Mouse (Mus musculus) bone marrow macrophage, adult 2 months (primary cell): ENCODE measurements around the gene Vav2. TPM values are rescaled to one million over a fixed set of nuclear protein-coding genes. Genes with fewer than 3 reads are reported as not detected.

Experiments
- H3K27ac ChIP-seq: 2 replicates; pipeline ENCODE4 v1.5.1; 2012; ENCODE audit warnings: low read depth, low read length; ENCODE audit not compliant: insufficient read depth
- H3K4me1 ChIP-seq: 2 replicates; pipeline ENCODE4 v1.6.1; 2012; ENCODE audit warnings: low read length; ENCODE audit not compliant: control insufficient read depth, insufficient read depth
- H3K4me3 ChIP-seq: 2 replicates; pipeline ENCODE4 v1.5.1; 2012; ENCODE audit warnings: mild to moderate bottlenecking, low read length, moderate library complexity; ENCODE audit not compliant: insufficient read depth
- CTCF ChIP-seq: IDR thresholded peaks from 2 replicates; pipeline ENCODE4 v1.5.1; 2012; ENCODE audit warnings: low read depth, mild to moderate bottlenecking, low read length, moderate library complexity
- POLR2A ChIP-seq: IDR thresholded peaks from 2 replicates; pipeline ENCODE4 v1.6.1; 2012; ENCODE audit warnings: mild to moderate bottlenecking, low read depth, low read length, borderline replicate concordance
- polyA plus RNA-seq: library from polyadenylated mRNA; stranded (reverse); fragments of >200 nt; gene quantifications from 2 replicates; pipeline ENCODE4 v1.2.4, GENCODE M21; 2012; ENCODE audit not compliant: missing spikeins, insufficient read depth, insufficient read length

Vav2 gene
- polyA plus RNA-seq, 1 experiment, result 16.3 TPM

- H3K4me3 ChIP-seq, result no peak overlapping the region
- H3K4me1 ChIP-seq, result no peaks in the 10 kb centered on the region
- H3K27ac ChIP-seq, result no peak overlapping the region
- no peak for TF ChIP-seq POLR2A
Measured at GRCm38 (mm10) chr2:27394158-27394832, 32.5 kb downstream of the Vav2 start.

GRCm38 (mm10) chr2:27392278-27392677 is 34.6 kb downstream of the Vav2 start:
- no peak overlapping the region for H3K27ac ChIP-seq
- H3K4me3 ChIP-seq, result no peak overlapping the region
- 0 out of 2 replicates have a peak, but pooled peaks cover 4% of the 10 kb centered on the region for H3K4me1 ChIP-seq
- TF ChIP-seq CTCF, result no peak
- no peak for TF ChIP-seq POLR2A

- Histone ChIP-seq H3K4me3 (no peak overlapping the region), H3K27ac (no peak overlapping the region), H3K4me1 (0 out of 2 replicates have a peak, but pooled peaks cover 4% of the 10 kb centered on the region)
- no peak for TF ChIP-seq POLR2A
- TF ChIP-seq CTCF, result no peak
Measured at GRCm38 (mm10) chr2:27390775-27391174, 36.1 kb downstream of the Vav2 start.

- 0 out of 2 replicates have a peak, but pooled peaks cover 4% of the 10 kb centered on the region for H3K4me1 ChIP-seq
- no peak overlapping the region for H3K27ac ChIP-seq
- TF ChIP-seq POLR2A (no peak), CTCF (no peak)
- H3K4me3 ChIP-seq, result no peak overlapping the region
Measured at GRCm38 (mm10) chr2:27390325-27390724, 36.5 kb downstream of the Vav2 start.

GRCm38 (mm10) chr2:27389272-27390162 is 37.3 kb downstream of the Vav2 start:
- Histone ChIP-seq H3K4me3 (no peak overlapping the region), H3K27ac (no peak overlapping the region), H3K4me1 (0 out of 2 replicates have a peak, but pooled peaks cover 4% of the 10 kb centered on the region)
- no peak for TF ChIP-seq POLR2A
- TF ChIP-seq CTCF, result no peak

GRCm38 (mm10) chr2:27387209-27387608 is 39.6 kb downstream of the Vav2 start:
- Histone ChIP-seq H3K4me1 (peaks cover 5% of the 10 kb centered on the region; the same call in 1 of the 2 replicates), H3K27ac (no peak overlapping the region), H3K4me3 (no peak overlapping the region)
- TF ChIP-seq POLR2A, result no peak
- no peak for TF ChIP-seq CTCF

- no peak for TF ChIP-seq CTCF
- no peak for TF ChIP-seq POLR2A
- no peak overlapping the region for H3K4me3 ChIP-seq
Measured at GRCm38 (mm10) chr2:27381698-27382097, 45.1 kb downstream of the Vav2 start.

GRCm38 (mm10) chr2:27381254-27381653 is 45.6 kb downstream of the Vav2 start:
- Histone ChIP-seq H3K4me1 (peaks cover 11% of the 10 kb centered on the region), H3K27ac (no peak overlapping the region), H3K4me3 (no peak overlapping the region)
- no peak for TF ChIP-seq POLR2A
- TF ChIP-seq CTCF, result no peak

More at GRCm38 (mm10) chr2:27381698-27382097, 45.1 kb downstream of the Vav2 start:
- Histone ChIP-seq H3K4me1 (peaks cover 11% of the 10 kb centered on the region), H3K27ac (no peak overlapping the region)

GRCm38 (mm10) chr2:27377876-27378275 is 49.0 kb downstream of the Vav2 start:
- TF ChIP-seq POLR2A (no peak), CTCF (no peak)
- peaks cover 16% of the 10 kb centered on the region for H3K4me1 ChIP-seq
- no peak overlapping the region for H3K4me3 ChIP-seq
- no peak overlapping the region for H3K27ac ChIP-seq

- Histone ChIP-seq H3K4me1 (peaks cover 14% of the 10 kb centered on the region), H3K4me3 (no peak overlapping the region), H3K27ac (no peak overlapping the region)
- TF ChIP-seq POLR2A, result no peak
- TF ChIP-seq CTCF, result no peak
Measured at GRCm38 (mm10) chr2:27377164-27377563, 49.7 kb downstream of the Vav2 start.
